Mouse (Mus musculus) CH12.LX (cell line): ENCODE data around the gene Btbd9.

ENCODE experiments used
- CHD1 ChIP-seq: IDR thresholded peaks from 2 replicates; pipeline ENCODE4 v1.6.1; 2012; ENCODE audit warnings: low read depth, low read length, improper control_type of control experiment, inconsistent platforms
- CHD2 ChIP-seq: IDR thresholded peaks from 2 replicates; pipeline ENCODE4 v1.6.1; 2011; ENCODE audit warnings: low read length, improper control_type of control experiment
- CTCF ChIP-seq, 2 experiments: IDR thresholded peaks in 1 of 2; conservative IDR thresholded peaks in 1 of 2; 2 replicates each; pipeline ENCODE4 v1.5.1; 2011 to 2012; ENCODE audit warnings: low read depth in 2 of 2, low read length in 2 of 2, improper control_type of control experiment in 1 of 2, inconsistent platforms in 1 of 2, mild to moderate bottlenecking in 1 of 2, moderate library complexity in 1 of 2
- E2F4 ChIP-seq: IDR thresholded peaks from 2 replicates; pipeline ENCODE4 v1.6.1; 2011; ENCODE audit warnings: low read depth, low read length, improper control_type of control experiment; ENCODE audit not compliant: insufficient replicate concordance
- EP300 ChIP-seq: IDR thresholded peaks from 2 replicates; pipeline ENCODE4 v1.6.1; 2011; ENCODE audit warnings: low read length, improper control_type of control experiment
- JUND ChIP-seq: conservative IDR thresholded peaks from 2 replicates; pipeline ENCODE4 v1.6.1; 2011; ENCODE audit warnings: low read depth, low read length, improper control_type of control experiment
- KAT2A ChIP-seq: IDR thresholded peaks from 2 replicates; pipeline ENCODE4 v1.6.1; 2012; ENCODE audit warnings: low read length, improper control_type of control experiment, inconsistent platforms; ENCODE audit not compliant: insufficient replicate concordance
- NELFE ChIP-seq: IDR thresholded peaks from 2 replicates; pipeline ENCODE4 v1.6.1; 2011; ENCODE audit warnings: low read depth, low read length, improper control_type of control experiment
- POLR2A ChIP-seq: IDR thresholded peaks from 2 replicates; pipeline ENCODE4 v1.6.1; 2011; ENCODE audit warnings: low read depth, mild to moderate bottlenecking, improper control_type of control experiment, low read length
- SMC3 ChIP-seq: IDR thresholded peaks from 2 replicates; pipeline ENCODE4 v1.6.1; 2011; ENCODE audit warnings: low read depth, low read length, improper control_type of control experiment
- ZNF384 ChIP-seq: IDR thresholded peaks from 2 replicates; pipeline ENCODE4 v1.6.1; 2012; ENCODE audit warnings: low read depth, low read length, improper control_type of control experiment, inconsistent platforms

DNA sequence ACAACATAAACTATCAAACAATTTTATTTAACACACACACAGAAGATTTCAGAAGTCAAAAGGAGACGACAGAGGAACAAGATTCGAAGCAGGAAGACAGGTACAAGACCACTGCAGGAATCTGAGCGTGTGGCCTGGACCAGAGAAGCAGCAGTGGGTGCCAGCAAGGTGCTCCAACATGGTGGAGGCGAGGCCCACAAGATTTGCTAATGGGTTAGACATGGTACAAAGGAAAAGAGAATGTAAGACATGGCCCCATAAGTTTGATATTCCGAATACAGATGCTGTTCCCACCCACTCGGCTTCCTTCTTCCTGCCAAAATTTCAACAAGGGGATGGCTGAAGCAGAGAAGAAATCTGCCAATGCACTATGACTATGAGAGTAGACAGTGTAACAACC, 94.5 kb downstream of the Btbd9 start:
- no peak for TF ChIP-seq JUND
- TF ChIP-seq ZNF384 = no peak
- no peak for TF ChIP-seq POLR2A
- no peak for TF ChIP-seq CTCF (conservative IDR thresholded peaks at IDR 0.05 in 1 of 2, IDR thresholded peaks at IDR 0.05 in 1 of 2; ENCODE audit: low read depth in 2 of 2, low read length in 2 of 2)
- TF ChIP-seq E2F4 = no peak
- TF ChIP-seq CHD1 = no peak
- TF ChIP-seq SMC3 = no peak
- no peak for TF ChIP-seq NELFE
- TF ChIP-seq CHD2 = no peak
- TF ChIP-seq EP300 = no peak
- no peak for TF ChIP-seq KAT2A
